Mouse (Mus musculus): Measurements from ENCODE around the gene Txlnb. TPM values are rescaled to one million over a fixed set of nuclear protein-coding genes. Genes with fewer than 3 reads are reported as not detected.

Gene Txlnb
- not detected in 2 replicates for total RNA-seq (2012; rRNA removed)
- not detected for polyA plus RNA-seq (2012; ENCODE audit: insufficient read depth in 1 of 2, insufficient read length in 2 of 2, low read depth in 1 of 2, low replicate concordance in 2 of 2, missing spikeins in 1 of 2)

DNA sequence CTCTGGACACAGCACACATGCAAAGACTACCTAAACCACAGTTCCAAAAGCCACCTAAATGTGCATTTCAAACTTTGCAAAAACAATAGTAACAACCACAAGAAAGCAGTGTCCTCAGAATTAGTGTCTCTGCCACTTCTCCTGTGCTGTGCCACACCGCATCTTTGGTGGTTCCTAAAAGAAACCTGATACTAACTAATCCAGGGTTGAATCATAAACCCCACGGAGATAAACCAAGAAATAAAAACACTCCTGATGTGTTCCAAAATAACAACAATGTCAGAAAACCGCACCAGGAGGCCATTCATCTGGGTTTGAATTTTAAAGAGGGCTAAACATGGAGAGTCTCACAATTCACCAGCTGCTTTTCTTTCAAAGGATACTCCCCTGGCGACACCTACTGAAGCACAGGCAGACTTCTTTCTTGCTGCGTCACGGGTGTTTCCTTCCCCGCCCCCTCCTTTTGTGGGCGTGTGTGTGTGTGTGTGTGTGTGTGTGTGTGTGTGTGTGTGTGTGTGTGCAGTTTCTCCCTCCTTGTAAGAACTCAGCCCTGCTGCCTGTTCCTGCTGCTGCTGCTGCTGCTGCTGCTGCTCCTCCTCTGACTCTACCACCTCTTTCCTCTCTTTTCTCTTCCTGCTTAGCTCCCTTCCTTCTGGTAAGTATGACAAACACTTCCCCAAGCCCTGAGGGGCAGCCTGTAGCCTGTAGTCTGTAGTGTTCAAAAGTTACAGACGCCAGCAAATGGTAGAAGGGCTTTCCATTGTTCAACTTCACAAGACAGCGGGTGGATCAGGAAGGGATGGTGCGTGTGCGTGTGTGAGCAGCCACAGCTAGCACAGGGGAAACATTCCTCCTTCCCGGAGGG, at the start of gene Txlnb:
Gene Txlnb, plus strand, starts transcription at position 460 of the 865 bp plus-strand sequence.
- Histone ChIP-seq H3K36me3 (ENCODE audit: control insufficient read depth in 1 of 2, insufficient read depth in 2 of 2, low read length in 2 of 2) (no peaks in the 10 kb centered on the region), H3K9me3 (replicated peaks; ENCODE audit: insufficient read depth, low read length) (no peaks in the 10 kb centered on the region), H3K4me3 (ENCODE audit: control insufficient read depth in 1 of 2, insufficient read depth in 1 of 2, low read depth in 2 of 2, low read length in 2 of 2) (peak within 1 kb of the TSS; percentile 2 to 12; a peak in 3 of 4 replicates), H3K27me3 (ENCODE audit: control insufficient read depth in 1 of 2, insufficient read depth in 2 of 2, low read length in 2 of 2) (no peaks in the 10 kb centered on the region), H3K9ac (ENCODE audit: control insufficient read depth, low read depth, low read length, poor library complexity, severe bottlenecking) (peak within 1 kb of the TSS; percentile 38), H3K27ac (ENCODE audit: control insufficient read depth, low read depth, low read length) (no peak within 1 kb of the TSS), H3K4me1 (ENCODE audit: control insufficient read depth in 1 of 2, insufficient read depth in 2 of 2, low read length in 2 of 2) (peaks cover 0 to 7% of the 10 kb centered on the region in 2 experiments; a peak in 1 of 4 replicates), H3K79me2 (ENCODE audit: control insufficient read depth, insufficient read depth, low read length, poor library complexity) (no peaks in the 10 kb centered on the region)
- TF ChIP-seq RCOR1 (IDR thresholded peaks at IDR 0.05; ENCODE audit: low read depth, low read length) (no peak), ZNF384 (IDR thresholded peaks at IDR 0.05; ENCODE audit: low read depth, low read length) (no peak), E2F4 (IDR thresholded peaks at IDR 0.05; ENCODE audit: borderline replicate concordance, low read depth, low read length) (no peak), EP300 (IDR thresholded peaks at IDR 0.05; ENCODE audit: low read depth in 1 of 2, low read length in 2 of 2) (no peak), CTCF (IDR thresholded peaks at IDR 0.05 in 2 of 3, conservative IDR thresholded peaks at IDR 0.05 in 1 of 3; ENCODE audit: control insufficient read depth in 1 of 3, insufficient read depth in 1 of 3, low read depth in 2 of 3, low read length in 3 of 3, poor library complexity in 1 of 3, severe bottlenecking in 1 of 3) (peak in 1 of 3 experiments; percentile 13; a peak in 1 of 6 replicates), POLR2AphosphoS2 (IDR thresholded peaks at IDR 0.05; ENCODE audit: low read length) (no peak), TCF12 (IDR thresholded peaks at IDR 0.05; ENCODE audit: low read depth, low read length) (no peak), JUND (IDR thresholded peaks at IDR 0.05; ENCODE audit: low read depth, low read length) (no peak), USF1 (IDR thresholded peaks at IDR 0.05; ENCODE audit: low read depth, low read length) (no peak), TAL1 (IDR thresholded peaks at IDR 0.05; ENCODE audit: low read length) (no peak), RAD21 (IDR thresholded peaks at IDR 0.05; ENCODE audit: low read depth, low read length) (0 out of 2 replicates have a peak, but pooled peaks have one; percentile 1), MYC (IDR thresholded peaks at IDR 0.05; ENCODE audit: low read depth, low read length) (no peak)
- peak; percentile 73 for DNase-seq (ENCODE audit: low read depth, low spot score)

DNA sequence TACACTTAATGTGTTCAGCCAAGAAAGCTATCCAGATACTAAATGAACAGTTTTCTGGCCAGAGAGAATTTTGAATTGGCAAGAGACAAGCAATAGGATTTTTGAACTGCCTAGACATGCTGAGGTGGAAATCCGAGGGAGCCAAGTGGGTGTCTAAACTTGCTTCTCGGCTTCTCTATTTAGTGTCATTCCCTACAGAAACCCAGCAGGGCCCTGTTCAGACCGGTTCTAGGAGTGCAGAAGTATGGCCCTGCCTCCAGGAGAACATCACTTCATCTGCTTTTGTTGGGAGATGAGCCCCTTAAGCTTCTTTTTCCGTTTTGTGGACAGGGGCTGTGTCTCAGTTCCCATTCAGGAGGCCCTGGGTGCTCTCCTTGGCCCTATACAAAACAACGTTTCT, 43.5 kb upstream of the Txlnb start:
- Histone ChIP-seq H3K9me3 (replicated peaks; ENCODE audit: insufficient read depth, low read length) (no peaks in the 10 kb centered on the region), H3K9ac (ENCODE audit: control insufficient read depth, low read depth, low read length, poor library complexity, severe bottlenecking) (no peak overlapping the region), H3K27ac (ENCODE audit: control insufficient read depth, low read depth, low read length) (no peak overlapping the region)

More for the DNA sequence above, 43.5 kb upstream of the Txlnb start:
- H3K36me3 ChIP-seq (ENCODE audit: control insufficient read depth in 1 of 2, insufficient read depth in 2 of 2, low read length in 2 of 2), result no peaks in the 10 kb centered on the region
- H3K4me3 ChIP-seq (ENCODE audit: control insufficient read depth in 1 of 2, insufficient read depth in 1 of 2, low read depth in 2 of 2, low read length in 2 of 2), result no peak overlapping the region
- no peaks in the 10 kb centered on the region; a peak in 1 of 4 replicates for H3K27me3 ChIP-seq (ENCODE audit: control insufficient read depth in 1 of 2, insufficient read depth in 2 of 2, low read length in 2 of 2)
- H3K4me1 ChIP-seq (ENCODE audit: control insufficient read depth in 1 of 2, insufficient read depth in 2 of 2, low read length in 2 of 2), result no peaks in the 10 kb centered on the region
- TF ChIP-seq ZC3H11A (IDR thresholded peaks at IDR 0.05; ENCODE audit: low read depth, low read length), result no peak
- no peak for TF ChIP-seq RCOR1 (IDR thresholded peaks at IDR 0.05; ENCODE audit: low read depth, low read length)
- no peak for TF ChIP-seq UBTF (IDR thresholded peaks at IDR 0.05; ENCODE audit: borderline replicate concordance, insufficient read depth, low read depth, low read length)
- no peak for TF ChIP-seq POLR2AphosphoS5 (IDR thresholded peaks at IDR 0.05; ENCODE audit: borderline replicate concordance, low read depth, low read length)
- no peak for TF ChIP-seq JUND (IDR thresholded peaks at IDR 0.05; ENCODE audit: low read depth, low read length)
- no peak for TF ChIP-seq CTCF (IDR thresholded peaks at IDR 0.05 in 2 of 3, conservative IDR thresholded peaks at IDR 0.05 in 1 of 3; ENCODE audit: control insufficient read depth in 1 of 3, insufficient read depth in 1 of 3, low read depth in 2 of 3, low read length in 3 of 3, poor library complexity in 1 of 3, severe bottlenecking in 1 of 3)
- TF ChIP-seq ZKSCAN1 (IDR thresholded peaks at IDR 0.05; ENCODE audit: low read depth, low read length), result no peak
- no peak for TF ChIP-seq KAT2A (conservative IDR thresholded peaks at IDR 0.05; ENCODE audit: low read depth, low read length)
- TF ChIP-seq POLR2AphosphoS2 (IDR thresholded peaks at IDR 0.05; ENCODE audit: low read length), result no peak
- no peak for DNase-seq (ENCODE audit: low read depth, low spot score)
- H3K79me2 ChIP-seq (ENCODE audit: control insufficient read depth, insufficient read depth, low read length, poor library complexity), result no peaks in the 10 kb centered on the region
